Mouse (Mus musculus) mouse embryonic stem cell (cell line): ENCODE data around the gene Gm11127.
"Not testable (repeated sequence)": the region's sequence is repeated elsewhere in the genome, so short reads cannot be mapped to it uniquely, and the experiment has no call there.

Experiments used
- in situ Hi-C, 2 experiments: fragments of 300-500 bp; cut with MboI; formaldehyde crosslinking; loops; 1 replicate in 1 of 2; 3 replicates in 1 of 2; pipeline ENCODE4 v1.14.3; 2019 to 2020; ENCODE audit warnings: low sequenced_read_pairs in 2 of 2, low pct_unique_long_range_greater_than_20kb in 1 of 2, mixed read lengths in 1 of 2; ENCODE audit not compliant: unreplicated experiment in 1 of 2

Gm11127 gene

DNA sequence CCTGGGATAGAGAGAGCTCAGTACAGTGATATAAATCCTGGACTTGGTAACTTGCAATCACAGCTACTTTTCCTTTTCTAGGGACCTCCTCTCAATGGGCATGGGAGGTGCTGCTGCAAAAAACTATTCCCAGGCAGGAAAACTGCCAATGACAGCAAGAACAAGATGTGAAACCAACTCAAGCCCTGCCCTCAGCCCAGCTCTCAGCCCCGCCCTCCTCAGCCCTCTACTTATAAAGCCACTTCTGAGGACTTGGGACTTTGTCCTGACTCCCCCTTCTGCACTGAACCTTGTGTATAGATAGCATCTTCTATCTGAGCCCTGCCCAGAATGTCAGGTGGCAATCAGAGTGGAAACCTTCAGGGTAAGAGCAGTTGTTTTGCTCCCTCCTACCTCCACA, at the start of gene Gm11127:
TSS of gene Gm11127 (minus strand) at position 10 of the 400 bp plus-strand sequence.
- in situ Hi-C loops = not testable (repeated sequence)

DNA sequence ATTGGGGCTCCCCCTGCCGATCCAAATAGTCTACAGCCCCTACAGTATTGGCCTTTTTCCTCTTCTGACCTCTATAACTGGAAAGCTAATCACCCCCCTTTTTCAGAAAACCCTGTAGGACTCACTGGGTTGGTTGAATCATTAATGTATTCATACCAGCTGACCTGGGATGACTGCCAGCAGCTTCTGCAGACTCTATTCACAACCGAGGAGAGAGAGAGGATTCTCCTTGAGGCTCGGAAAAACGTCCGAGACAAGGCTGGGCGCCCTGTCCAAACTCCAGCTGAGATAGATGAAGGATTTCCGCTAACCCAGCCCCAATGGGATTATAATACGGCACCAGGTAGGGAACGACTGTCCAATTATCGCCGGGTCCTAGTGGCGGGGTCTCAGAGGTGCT, 43.9 kb upstream of the Gm11127 start:
- in situ Hi-C loops = not testable (repeated sequence)

- in situ Hi-C loops = not testable (repeated sequence)
Observed at GRCm38 (mm10) chr17:36099603-36100002, 41.4 kb upstream of the Gm11127 start.

DNA sequence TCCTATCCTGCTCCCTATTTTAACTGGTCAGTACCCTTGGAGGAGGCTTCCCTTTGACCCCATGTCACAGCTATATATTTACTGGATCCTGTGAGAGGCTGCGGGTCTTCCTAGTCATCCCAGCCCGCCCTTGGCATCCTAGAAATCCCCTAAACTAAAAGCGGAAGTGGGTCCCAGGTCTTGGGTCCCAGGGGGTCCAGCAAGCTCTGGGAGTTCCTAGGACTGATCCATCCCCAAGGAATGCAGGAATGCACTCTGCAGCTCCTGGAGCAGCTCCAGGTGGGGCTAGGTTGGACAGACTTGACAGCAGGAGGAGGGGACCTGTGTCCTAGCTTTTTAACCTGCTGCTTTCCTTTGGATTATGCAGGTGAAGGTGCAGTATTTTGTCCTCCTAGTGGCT, 35.8 kb upstream of the Gm11127 start:
- in situ Hi-C loops = no loop called here

DNA sequence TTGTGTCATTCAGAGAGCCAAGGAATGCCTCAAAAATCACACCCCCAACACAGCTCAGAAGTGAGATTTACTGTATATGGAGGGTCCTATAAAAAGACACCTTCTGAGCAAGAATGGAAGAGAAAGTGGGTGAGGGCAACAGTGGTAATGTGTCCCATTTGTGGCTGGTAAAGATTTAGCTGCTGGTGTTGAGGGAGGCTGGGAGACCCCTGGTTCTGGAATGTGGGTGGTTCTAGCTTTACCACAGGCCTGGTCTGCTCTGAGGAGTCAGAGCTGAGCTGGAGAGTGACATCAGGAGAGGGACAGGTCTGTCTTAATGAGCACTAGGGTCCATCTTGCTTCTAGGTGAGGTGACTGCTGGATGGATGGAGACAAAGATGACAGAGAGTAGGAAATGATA, 34.3 kb upstream of the Gm11127 start:
- in situ Hi-C loops = not testable (repeated sequence)

DNA sequence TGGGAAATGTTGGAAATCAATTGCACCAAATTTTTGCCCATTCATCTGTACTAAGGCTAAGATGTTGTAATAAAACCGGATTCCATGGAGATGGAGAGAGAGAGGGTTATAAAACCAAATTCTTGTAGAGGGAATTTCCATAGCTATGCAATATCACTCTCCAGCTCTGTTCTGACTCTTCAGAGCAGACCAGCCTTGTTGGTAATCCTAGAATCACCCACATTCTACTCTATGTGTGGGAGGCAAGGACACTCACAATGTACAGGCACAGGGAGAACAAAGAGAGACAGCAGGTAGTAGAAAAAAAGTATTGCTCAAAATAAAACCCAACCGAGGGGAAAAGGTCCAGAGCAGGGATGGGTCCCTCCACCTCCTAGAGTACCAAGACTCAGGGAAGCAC, 33.8 kb upstream of the Gm11127 start:
- in situ Hi-C loops = not testable (repeated sequence)

DNA sequence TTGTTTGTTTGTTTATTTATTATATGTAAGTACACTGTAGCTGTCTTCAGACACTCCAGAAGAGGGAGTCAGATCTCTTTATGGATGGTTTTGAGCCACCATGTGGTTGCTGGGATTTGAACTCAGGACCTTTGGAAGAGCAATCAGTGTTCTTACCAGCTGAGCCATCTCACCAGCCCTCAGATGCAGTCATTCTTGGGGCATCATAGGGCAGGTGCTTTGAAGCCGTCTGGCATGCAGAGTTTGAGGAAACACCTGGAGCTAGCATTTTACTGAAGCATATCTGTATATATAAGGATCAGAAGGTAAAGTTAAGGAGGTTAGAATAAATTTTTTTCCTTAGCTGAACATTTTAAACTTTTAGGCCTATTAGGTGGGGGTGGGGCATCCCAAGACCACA, 27.8 kb upstream of the Gm11127 start:
- in situ Hi-C loops = loop anchor here in 1 of 2 experiments (10.0 kb wide), 1 partner anchor 329 kb away; no protein-coding TSS in a partner anchor

GRCm38 (mm10) chr17:36083870-36084451, 25.8 kb upstream of the Gm11127 start:
- in situ Hi-C loops = loop anchor here in 1 of 2 experiments (5.0 to 10.0 kb wide), 2 partner anchors 108 to 331 kb away; partner anchors contain the start of gene H2-T3

DNA sequence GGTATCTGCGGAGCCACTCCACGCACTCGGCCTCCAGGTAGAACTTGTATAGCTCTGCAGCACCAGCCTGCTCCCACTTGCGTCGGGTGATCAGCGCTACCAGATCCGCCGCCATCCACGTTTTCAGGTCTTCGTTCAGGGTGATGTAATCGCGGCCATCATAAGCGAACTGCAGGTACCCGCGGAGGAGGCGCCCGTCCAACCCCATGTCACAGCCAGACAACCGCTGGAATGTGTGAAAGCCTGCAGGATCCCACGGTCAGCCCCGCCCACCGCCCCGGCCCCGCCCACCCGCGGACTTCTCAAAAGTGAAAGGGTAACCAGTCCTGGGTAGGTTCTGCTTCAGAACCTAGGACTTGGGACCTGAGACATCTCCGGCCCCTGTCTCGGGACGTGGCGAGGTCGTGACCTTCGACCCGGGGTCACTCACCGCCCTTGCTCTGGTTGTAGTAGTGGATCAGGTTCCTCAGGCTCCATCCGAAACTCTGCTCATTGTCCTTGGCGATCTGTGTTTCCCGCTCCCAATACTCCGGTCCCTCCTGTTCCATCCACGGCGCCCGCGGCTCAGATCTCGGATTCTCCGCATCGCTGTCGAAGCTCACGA, 25.2 kb upstream of the Gm11127 start:
- in situ Hi-C loops = loop anchor here in 1 of 2 experiments (5.0 to 10.0 kb wide), 2 partner anchors 109 to 331 kb away; partner anchors contain the start of gene H2-T3

- in situ Hi-C loops = loop anchor here in 1 of 2 experiments (5.0 to 10.0 kb wide), 2 partner anchors 110 to 332 kb away; partner anchors contain the start of gene H2-T3
Observed at GRCm38 (mm10) chr17:36082519-36083232, 24.5 kb upstream of the Gm11127 start.

- in situ Hi-C loops = loop anchor here in 1 of 2 experiments (5.0 to 10.0 kb wide), 2 partner anchors 110 to 333 kb away; partner anchors contain the start of gene H2-T3
Observed at GRCm38 (mm10) chr17:36081901-36082300, 23.7 kb upstream of the Gm11127 start.

DNA sequence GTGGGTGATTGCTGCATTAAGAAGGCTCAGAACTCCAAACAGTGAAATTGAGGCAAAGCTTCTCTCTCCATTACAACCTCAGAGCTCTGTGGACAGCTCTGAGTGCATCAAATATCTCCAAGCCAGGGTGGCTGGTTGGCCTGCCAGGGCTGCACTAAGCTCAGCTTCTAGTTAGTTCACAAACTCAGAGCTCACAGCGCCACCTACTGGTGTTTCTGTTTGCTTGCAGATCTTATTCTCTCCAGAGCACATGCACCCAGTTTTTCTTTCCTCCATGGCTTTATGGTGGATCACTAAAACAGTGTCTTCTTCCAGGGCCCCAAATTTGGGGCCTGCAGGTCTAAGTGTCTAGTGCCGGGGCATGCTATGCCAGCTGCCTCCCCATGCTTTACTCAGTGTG, 2.7 kb upstream of the Gm11127 start:
- in situ Hi-C loops = loop anchor here (10.0 kb wide), 1 partner anchor 74 kb away; no protein-coding TSS in a partner anchor

- in situ Hi-C loops = not testable (repeated sequence)
Observed at GRCm38 (mm10) chr17:36057927-36058326, 244 bp downstream of the Gm11127 start.

DNA sequence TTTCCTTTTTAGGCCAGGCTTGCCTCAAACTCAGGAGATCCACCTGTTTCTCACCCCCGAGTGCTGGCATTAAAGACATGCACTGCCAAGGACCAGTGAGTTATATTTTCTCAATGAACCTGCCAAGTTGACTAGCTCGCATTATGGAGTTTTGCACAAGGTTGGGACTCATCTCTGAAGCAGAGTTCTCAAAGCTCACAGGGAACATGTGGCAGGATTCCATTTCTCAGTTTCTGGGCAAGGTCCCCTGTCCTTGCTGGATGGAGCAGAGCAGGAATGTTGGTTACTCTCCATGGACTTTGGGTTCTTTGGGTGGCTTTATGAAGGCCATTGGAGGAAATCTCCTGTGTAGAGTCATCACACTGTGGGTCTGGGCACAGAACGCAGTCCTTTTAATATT, 14.9 kb downstream of the Gm11127 start:
- in situ Hi-C loops = no loop called here

DNA sequence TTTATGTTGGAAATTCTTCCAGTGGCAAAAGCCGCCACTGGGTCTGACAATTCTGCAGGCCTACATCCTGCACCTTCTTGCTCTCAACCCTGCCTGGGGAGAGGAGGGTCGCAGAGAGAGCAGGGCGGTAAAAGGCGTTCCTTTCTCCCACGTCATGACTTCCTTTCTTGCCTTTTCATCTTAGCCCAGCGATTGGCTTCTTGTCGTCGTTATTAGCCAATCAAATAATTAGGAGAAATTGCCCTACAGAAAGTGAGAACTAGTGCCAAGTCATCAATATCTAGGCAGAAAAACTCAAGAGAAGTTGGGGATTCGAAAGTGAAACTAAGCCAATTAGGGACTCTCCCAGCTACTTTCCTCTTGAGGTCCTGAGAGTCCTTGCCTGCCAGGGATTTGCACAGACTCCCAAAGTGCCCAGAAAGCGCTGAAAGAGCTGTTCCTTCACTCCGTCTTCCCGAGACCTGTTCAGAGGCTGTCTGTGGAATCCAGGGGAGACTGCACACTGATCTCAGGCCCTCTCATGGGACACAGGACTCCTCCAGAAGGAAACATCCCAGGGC, 15.5 kb downstream of the Gm11127 start, which contains the start of the genes H2-T22 and Gm6034:
TSS of gene H2-T22 (minus strand) at position 138 of the 560 bp plus-strand sequence.
TSS of gene Gm6034 (plus strand) at position 352 of the 560 bp plus-strand sequence.
- in situ Hi-C loops = not testable (repeated sequence)

DNA sequence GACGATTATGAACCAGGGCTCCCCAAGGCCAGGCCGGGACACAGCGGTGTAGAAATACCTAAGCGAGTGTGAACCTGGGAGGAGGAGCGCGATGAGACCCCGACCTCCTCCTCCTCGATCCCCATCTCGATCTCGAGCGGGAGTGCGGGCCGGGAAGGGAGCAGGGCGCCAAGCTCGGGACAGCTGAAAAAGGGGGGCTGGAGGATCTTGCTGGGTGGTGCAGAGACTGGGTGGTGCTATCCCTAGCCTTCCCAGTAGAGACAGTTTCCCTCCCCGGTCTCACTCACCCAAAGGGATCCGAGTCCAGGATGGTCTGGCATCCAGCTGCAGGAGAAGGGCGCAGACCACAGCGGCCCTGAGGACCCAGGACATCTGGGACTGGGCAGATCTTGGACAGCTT, 16.1 kb downstream of the Gm11127 start:
- in situ Hi-C loops = not testable (repeated sequence)

DNA sequence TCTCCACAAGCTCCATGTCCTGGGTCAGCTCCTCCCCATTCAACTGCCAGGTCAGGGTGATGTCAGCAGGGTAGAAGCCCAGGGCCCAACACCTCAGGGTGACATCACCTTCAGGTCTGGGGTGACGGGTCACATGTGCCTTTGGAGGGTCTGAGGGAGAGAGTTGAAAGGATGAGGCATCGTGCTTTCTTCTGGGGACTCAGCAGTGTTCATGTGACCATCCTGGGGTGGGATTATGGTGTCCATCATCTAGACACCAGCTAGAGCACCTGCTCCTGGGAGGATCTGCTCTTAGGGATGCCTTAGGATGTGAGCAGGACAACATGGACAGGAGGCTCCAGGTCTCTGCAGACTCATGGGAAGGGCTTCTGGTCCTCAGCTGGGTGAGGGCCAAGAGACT, 17.6 kb downstream of the Gm11127 start:
- in situ Hi-C loops = not testable (repeated sequence)

GRCm38 (mm10) chr17:36036126-36036525, 22.0 kb downstream of the Gm11127 start:
- in situ Hi-C loops = not testable (repeated sequence)
